Mouse (Mus musculus) adrenal gland, postnatal 14 days (tissue): ENCODE data around the gene Olfr168. TPM values are rescaled to one million over a fixed set of nuclear protein-coding genes. Genes with fewer than 3 reads are reported as not detected.
"Not testable (repeated sequence)": the region's sequence is repeated elsewhere in the genome, so short reads cannot be mapped to it uniquely, and the experiment has no call there.

Experiments used
- DNase-seq: peaks from one replicate; pipeline ENCODE4 v3.0.0; 2021; ENCODE audit warnings: mixed read lengths
- long read RNA-seq, 2 experiments: library from polyadenylated mRNA; stranded (forward); transcript quantifications; one replicate each; pipeline ENCODE4 v2.0.0; 2021
- total RNA-seq: library from RNA; stranded (reverse); gene quantifications from 2 replicates; pipeline ENCODE4 v1.2.3, GENCODE M21; 2021

Gene Olfr168
- not detected in 2 replicates for total RNA-seq
- long read RNA-seq, experiment 1 = 0 reads
- long read RNA-seq, experiment 2 = 0 reads

- DNase-seq = no peak
Observed at GRCm38 (mm10) chr16:19535455-19535854, at the start of gene Olfr168. Gene Olfr168 (minus strand): TSS chr16:19535555.

DNA sequence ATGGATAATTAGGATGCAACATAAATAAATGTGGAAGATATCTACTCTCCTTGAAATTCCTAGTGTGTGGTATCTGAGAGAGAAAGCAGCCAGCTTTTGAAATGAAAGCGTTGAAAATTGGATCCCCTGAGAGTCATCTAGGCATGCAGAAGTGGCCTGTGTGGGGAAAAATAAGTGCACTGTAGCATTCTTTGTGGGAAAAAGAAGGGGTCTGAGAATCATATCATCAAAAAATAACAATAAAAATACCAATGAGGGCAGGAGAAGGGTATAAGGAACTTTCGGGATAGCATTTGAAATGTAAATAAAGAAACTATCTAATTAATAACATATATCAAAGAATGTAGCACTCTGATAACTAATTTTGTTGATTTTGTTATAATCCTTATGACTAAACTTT lies 36.4 kb upstream of the Olfr168 start, which contains the start of gene Olfr169:
Olfr169 (minus strand) TSS at position 101 of the 400 bp plus-strand sequence.
- not testable (repeated sequence) for DNase-seq

GRCm38 (mm10) chr16:19553429-19553828 lies 18.1 kb upstream of the Olfr168 start:
- DNase-seq = not testable (repeated sequence)

- not testable (repeated sequence) for DNase-seq
Observed at GRCm38 (mm10) chr16:19552246-19552645, 16.9 kb upstream of the Olfr168 start.

DNA sequence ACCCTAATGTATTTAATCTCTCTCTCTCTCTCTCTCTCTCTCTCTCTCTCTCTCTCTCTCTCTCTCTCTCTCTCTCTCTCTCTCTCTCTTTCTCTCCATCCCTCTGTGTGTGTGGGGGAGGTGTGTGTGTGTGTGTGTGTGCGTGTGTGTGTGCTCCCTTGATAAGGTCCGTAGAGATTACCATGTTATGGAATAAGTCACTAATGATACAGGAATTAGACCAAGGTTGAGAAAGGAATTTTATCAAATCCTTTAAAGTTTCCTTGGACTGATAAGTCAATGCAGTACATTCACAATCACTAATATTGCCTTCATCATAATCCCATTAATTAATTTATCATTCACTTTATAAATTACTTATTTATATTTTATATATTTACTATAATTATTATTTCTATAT lies 13.2 kb downstream of the Olfr168 start, which contains the start of gene Olfr167:
Olfr167 (minus strand) TSS at position 101 of the 400 bp plus-strand sequence.
- DNase-seq = no peak

GRCm38 (mm10) chr16:19483394-19483793 lies 52.0 kb downstream of the Olfr168 start, which contains the start of gene Olfr166:
Gene Olfr166 (plus strand): TSS chr16:19483694.
- no peak for DNase-seq

Other genes with a start within 250 kb of the Olfr168 start
- gene Olfr164, start 221.5 kb downstream of the Olfr168 start, total RNA-seq = not detected in 2 replicates
- not detected in 2 replicates for gene Olfr165, start 112.4 kb downstream of the Olfr168 start, total RNA-seq
- gene Olfr166, start 51.9 kb downstream of the Olfr168 start, total RNA-seq = not detected in 2 replicates
- gene Olfr167, start 13.3 kb downstream of the Olfr168 start, total RNA-seq = not detected in 2 replicates
- not detected in 2 replicates for gene Olfr169, start 36.3 kb upstream of the Olfr168 start, total RNA-seq
- not detected in 2 replicates for gene Olfr170, start 76.3 kb upstream of the Olfr168 start, total RNA-seq
- gene Olfr171, start 94.4 kb upstream of the Olfr168 start, total RNA-seq = not detected in 2 replicates
- gene Lamp3, start 170.8 kb upstream of the Olfr168 start, total RNA-seq = 0.15 TPM in 1 of 2 replicates, not detected in the other
- 0.89 and 3.5 TPM in 2 replicates for gene B3gnt5, start 224.7 kb upstream of the Olfr168 start, total RNA-seq